Mouse (Mus musculus) stomach, embryonic 16.5 days (tissue): Measurements from ENCODE around the gene Rarg. TPM values are rescaled to one million over a fixed set of nuclear protein-coding genes. Genes with fewer than 3 reads are reported as not detected.

Source experiments
- ATAC-seq: fragments of 200-750 bp; cut with Nextera tagmentation; 2 replicates; pipeline ENCODE4 v1.8.0; 2017; ENCODE audit warnings: moderate number of reproducible peaks, moderate TSS enrichment; ENCODE audit not compliant: insufficient read depth, low FRiP score
- H3K27ac ChIP-seq: fragments of 300-500 bp; sonication (generic); 2 replicates; pipeline ENCODE4 v1.5.1; 2014; ENCODE audit warnings: low read length
- H3K27me3 ChIP-seq: fragments of 300-500 bp; sonication (generic); 2 replicates; pipeline ENCODE4 v1.6.1; 2014; ENCODE audit warnings: low read length, control low read depth, mixed read lengths; ENCODE audit not compliant: control insufficient read depth, insufficient read depth
- H3K36me3 ChIP-seq: fragments of 300-500 bp; sonication (generic); 2 replicates; pipeline ENCODE4 v1.6.1; 2014; ENCODE audit warnings: low read length; ENCODE audit not compliant: control insufficient read depth, insufficient read depth
- H3K4me1 ChIP-seq: fragments of 300-500 bp; sonication (generic); 2 replicates; pipeline ENCODE4 v1.6.1; 2014; ENCODE audit warnings: low read length, control low read depth, mixed read lengths; ENCODE audit not compliant: control insufficient read depth, insufficient read depth
- H3K4me2 ChIP-seq: fragments of 300-500 bp; sonication (generic); 2 replicates; pipeline ENCODE4 v1.6.1; 2014; ENCODE audit warnings: low read depth, low read length, mixed read lengths
- H3K4me3 ChIP-seq: fragments of 300-500 bp; sonication (generic); replicated peaks from 2 replicates; pipeline ENCODE4 v1.5.1; 2014; ENCODE audit warnings: mild to moderate bottlenecking, low read length
- H3K9ac ChIP-seq: fragments of 300-500 bp; sonication (generic); 2 replicates; pipeline ENCODE4 v1.6.1; 2014; ENCODE audit warnings: low read length
- H3K9me3 ChIP-seq: fragments of 300-500 bp; sonication (generic); replicated peaks from 2 replicates; pipeline ENCODE4 v1.6.1; 2016; ENCODE audit warnings: low read length, control low read depth; ENCODE audit not compliant: control insufficient read depth
- WGBS: fragments of 180-500 bp; shearing (Covaris S2); extraction: QIAGEN DNeasy Blood & Tissue Kit; methylation state at CpG from one replicate; pipeline ENCODE4 v1.1.7; 2014; 5-methylcytosine and 5-hydroxymethylcytosine counted together
- polyA plus RNA-seq: library from polyadenylated mRNA; unstranded; fragments of >200 nt; fragmentation: Nextera tagmentation; extraction: Ambion mirVana; gene quantifications from 2 replicates; pipeline ENCODE4 v1.2.1, GENCODE M21; 2015

The Rarg gene
- polyA plus RNA-seq: 41.2 and 48.6 TPM in 2 replicates

DNA sequence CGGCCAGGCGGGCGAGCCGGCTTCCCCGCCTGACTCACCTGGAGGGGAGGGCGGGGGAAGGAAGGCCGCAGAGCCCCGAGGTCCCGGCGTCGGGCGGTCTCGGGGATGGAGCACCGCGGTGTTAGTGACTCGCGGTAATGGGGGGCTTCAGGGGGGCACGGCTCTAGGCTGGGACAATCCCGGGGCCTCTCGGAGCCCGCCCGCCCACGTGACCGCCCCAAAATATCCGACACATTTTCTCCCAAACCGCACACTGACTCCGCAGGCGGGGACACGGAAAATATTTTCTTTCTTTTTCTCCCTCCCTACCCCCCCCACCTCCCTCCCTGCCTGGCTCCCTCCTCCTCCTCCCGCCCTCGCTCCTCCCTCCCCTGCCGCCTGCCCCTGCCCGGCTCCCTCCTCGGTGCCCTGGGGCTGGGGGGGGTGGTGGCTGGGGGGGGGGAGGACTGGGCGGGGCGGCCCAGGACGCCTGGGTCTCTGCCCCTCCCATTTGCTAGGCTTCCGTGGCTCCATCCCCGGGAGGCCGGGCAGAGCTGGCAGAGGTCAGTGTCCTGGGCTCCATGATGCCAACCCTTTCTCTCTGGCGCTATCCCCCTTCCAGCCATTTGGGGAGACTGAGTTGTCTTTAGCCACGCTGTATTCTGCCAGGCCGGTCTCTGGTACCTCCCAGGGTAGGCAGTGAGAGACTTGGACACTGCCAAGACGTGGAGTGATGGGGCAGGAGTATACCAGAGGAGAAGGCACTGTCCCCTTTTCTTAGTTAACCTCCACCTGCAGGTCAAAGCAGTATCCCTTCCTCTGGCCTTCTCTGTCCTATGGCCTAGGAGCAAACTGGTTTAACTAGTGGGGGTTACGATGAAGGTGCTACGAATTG lies at the start of gene Rarg:
Gene Rarg (minus strand): TSS at position 316 of the 874 bp plus-strand sequence.
- Histone ChIP-seq H3K4me1 (peaks cover 24% of the 10 kb centered on the region), H3K4me2 (peak within 1 kb of the TSS; percentile 81), H3K27me3 (no peaks in the 10 kb centered on the region), H3K9ac (peak within 1 kb of the TSS; percentile 80), H3K36me3 (no peaks in the 10 kb centered on the region), H3K27ac (peak within 1 kb of the TSS; percentile 95), H3K9me3 (no peaks in the 10 kb centered on the region), H3K4me3 (peak within 1 kb of the TSS; percentile 57)
- 2% methylated on average over 41 of the region's 46 CpGs for WGBS
- ATAC-seq: peak; percentile 76

DNA sequence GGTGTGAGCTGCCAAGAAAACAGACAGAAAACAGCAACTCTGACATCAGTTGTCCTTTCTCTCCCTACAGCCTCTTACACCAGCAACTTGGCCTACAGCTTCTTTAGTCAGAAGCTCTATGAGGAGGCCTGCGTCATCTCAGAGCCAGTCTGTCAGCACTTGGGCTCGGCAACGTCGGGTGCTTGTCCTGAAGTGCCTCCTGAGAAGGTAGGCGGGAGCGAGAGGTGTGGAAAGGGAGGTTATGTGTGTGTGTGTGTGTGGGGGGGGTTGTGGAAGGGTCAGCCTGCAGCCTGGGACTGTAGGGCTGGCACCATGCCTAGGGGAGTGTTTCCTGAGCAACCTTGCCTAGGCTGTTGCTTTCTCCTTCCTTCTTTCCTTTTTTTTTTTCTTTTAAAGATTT lies 45.2 kb upstream of the Rarg start:
- no peaks in the 10 kb centered on the region for H3K27me3 ChIP-seq

DNA sequence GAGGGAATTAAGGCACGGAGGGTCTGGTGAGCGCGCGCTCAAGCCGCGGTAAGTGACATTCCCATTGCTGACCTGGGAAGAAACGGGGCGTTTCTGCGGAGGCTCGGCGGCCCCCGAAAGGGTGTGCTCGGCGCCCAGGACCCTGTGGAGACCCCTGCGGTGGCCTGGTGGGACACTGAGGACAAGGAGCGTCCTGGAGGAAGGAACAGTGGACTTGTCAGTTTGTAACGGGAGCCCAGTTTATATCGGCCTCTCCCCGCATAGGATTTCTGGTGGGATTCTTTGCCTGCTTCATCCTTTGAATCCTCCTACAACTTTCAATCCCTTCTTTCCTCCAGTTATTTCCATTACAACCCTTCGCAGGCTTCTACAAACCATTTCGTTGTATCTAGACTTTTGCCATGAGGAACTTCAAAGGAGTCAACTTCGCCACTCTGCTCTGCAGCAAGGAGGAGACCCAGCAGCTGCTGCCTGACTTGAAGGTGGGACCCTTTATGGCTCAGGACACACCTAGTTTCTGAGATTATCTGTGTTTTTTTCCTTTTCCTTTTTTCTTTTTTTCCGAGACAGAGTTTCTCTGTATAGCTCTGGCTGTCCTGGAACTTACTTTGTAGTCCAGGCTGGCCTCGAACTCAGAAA lies 39.2 kb upstream of the Rarg start:
- Histone ChIP-seq H3K4me3 (peak overlapping the region; percentile 81), H3K4me2 (peak overlapping the region; percentile 87), H3K9me3 (no peaks in the 10 kb centered on the region), H3K27ac (no peak overlapping the region), H3K9ac (peak overlapping the region; percentile 76), H3K27me3 (no peaks in the 10 kb centered on the region), H3K36me3 (0 out of 2 replicates have a peak, but pooled peaks cover 13% of the 10 kb centered on the region), H3K4me1 (peaks cover 8% of the 10 kb centered on the region; the same call in 1 of the 2 replicates)
- 4% methylated on average over 24 of the region's 24 CpGs for WGBS
- peak; percentile 42; the same call in 1 of the 2 replicates for ATAC-seq

More for the DNA sequence above, 45.2 kb upstream of the Rarg start:
- WGBS: 64% methylated on average over 6 of the region's 6 CpGs
- ATAC-seq: no peak
- Histone ChIP-seq H3K9ac (no peak overlapping the region), H3K27ac (no peak overlapping the region), H3K9me3 (no peaks in the 10 kb centered on the region), H3K4me1 (0 out of 2 replicates have a peak, but pooled peaks cover 3% of the 10 kb centered on the region), H3K36me3 (peaks cover 28% of the 10 kb centered on the region), H3K4me3 (no peak overlapping the region), H3K4me2 (no peak overlapping the region)

DNA sequence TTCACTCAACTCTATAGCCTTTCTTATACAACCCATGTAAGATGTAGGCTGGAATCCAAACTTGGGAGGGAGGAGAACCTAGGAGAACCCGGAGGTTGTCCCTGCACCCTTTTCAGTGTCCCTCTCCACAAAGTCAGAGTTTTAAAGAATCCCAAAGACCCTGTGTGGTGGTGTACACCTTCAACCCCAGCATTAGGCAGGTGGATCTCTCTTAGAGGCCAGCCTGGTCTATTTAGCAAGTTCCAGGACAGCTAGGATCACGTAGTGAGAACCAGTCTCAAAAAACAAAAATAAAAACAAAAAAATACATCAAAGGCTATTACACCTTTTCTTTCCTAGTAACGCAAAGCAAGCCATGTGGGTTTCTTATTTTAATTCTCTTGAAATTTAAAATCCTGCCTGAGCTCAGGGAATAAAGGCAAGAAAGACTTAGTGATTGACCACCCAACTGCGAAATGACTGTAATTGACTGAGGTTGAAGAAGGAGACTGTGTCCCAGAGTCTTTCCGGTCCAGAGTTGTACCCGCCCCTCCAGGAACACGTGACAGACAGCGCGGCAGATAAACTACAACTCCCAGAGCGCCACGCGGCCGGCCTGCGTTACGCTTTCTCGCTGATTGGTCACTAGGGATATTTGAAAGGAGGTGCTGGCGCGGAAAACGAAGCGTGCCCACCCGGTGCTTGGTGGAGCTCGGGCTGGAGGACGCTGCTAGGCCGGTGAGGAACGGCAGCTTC lies 38.5 kb upstream of the Rarg start, which contains the start of gene Espl1:
Gene Espl1 (plus strand): TSS at position 634 of the 735 bp plus-strand sequence.
- Histone ChIP-seq H3K9me3 (no peaks in the 10 kb centered on the region), H3K27me3 (no peaks in the 10 kb centered on the region), H3K4me3 (peak within 1 kb of the TSS; percentile 81), H3K4me2 (peak within 1 kb of the TSS; percentile 87), H3K4me1 (peaks cover 8% of the 10 kb centered on the region; the same call in 1 of the 2 replicates), H3K9ac (peak within 1 kb of the TSS; percentile 76), H3K36me3 (0 out of 2 replicates have a peak, but pooled peaks cover 13% of the 10 kb centered on the region), H3K27ac (no peak within 1 kb of the TSS)
- 6% methylated on average over 25 of the region's 25 CpGs for WGBS
- peak; percentile 97 for ATAC-seq

DNA sequence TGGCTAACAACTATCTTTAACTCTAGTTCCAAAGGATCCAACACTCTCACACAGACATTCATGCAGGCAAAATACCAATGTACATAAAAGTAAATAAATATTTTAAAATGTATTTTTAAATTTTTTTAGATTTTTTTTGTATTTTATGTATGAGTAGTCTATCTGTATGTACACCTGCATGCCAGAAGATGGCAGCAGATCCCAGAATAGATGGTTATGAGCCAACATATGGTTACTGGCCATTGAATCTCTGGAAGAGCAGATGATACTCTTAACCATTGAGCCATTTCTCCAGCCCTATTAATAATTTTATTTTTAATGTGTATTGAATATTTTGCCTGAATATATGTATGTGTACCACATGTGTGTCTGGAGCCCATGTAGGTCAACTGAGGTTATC lies 30.1 kb upstream of the Rarg start:
- no peaks in the 10 kb centered on the region for H3K9me3 ChIP-seq
- no peak overlapping the region for H3K9ac ChIP-seq
- H3K36me3 ChIP-seq: no peaks in the 10 kb centered on the region
- no peak overlapping the region for H3K27ac ChIP-seq
- H3K4me1 ChIP-seq: no peaks in the 10 kb centered on the region; the same call in 1 of the 2 replicates
- H3K27me3 ChIP-seq: no peaks in the 10 kb centered on the region
- no peak overlapping the region for H3K4me3 ChIP-seq
- no peak overlapping the region for H3K4me2 ChIP-seq
- ATAC-seq: no peak

DNA sequence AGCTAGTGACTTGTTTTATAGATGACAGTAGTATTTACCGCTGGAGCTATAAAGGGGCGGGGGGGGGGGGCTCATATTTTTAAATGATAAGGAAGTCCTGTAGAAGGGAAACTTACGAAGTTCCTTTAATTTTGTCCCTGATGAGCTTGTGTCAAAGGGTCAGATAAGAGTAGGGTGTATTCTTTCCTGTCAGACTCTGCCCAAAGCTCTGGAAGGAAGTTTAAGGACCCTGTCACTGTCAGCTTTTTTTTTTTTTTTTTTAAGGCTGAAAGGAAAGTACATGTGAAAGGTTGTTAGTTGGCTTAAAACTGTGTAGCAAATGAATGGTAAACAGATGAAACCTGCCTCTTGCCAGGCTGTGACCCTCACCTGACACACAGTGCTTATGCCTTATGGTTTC lies 26.3 kb upstream of the Rarg start:
- ATAC-seq: no peak
- no peak overlapping the region for H3K4me2 ChIP-seq
- no peaks in the 10 kb centered on the region for H3K9me3 ChIP-seq
- no peaks in the 10 kb centered on the region for H3K27me3 ChIP-seq
- no peak overlapping the region for H3K9ac ChIP-seq
- H3K4me3 ChIP-seq: no peak overlapping the region
- peaks cover 11% of the 10 kb centered on the region for H3K4me1 ChIP-seq
- H3K27ac ChIP-seq: no peak overlapping the region
- H3K36me3 ChIP-seq: no peaks in the 10 kb centered on the region
- WGBS: 69% methylated on average over 3 of the region's 3 CpGs

DNA sequence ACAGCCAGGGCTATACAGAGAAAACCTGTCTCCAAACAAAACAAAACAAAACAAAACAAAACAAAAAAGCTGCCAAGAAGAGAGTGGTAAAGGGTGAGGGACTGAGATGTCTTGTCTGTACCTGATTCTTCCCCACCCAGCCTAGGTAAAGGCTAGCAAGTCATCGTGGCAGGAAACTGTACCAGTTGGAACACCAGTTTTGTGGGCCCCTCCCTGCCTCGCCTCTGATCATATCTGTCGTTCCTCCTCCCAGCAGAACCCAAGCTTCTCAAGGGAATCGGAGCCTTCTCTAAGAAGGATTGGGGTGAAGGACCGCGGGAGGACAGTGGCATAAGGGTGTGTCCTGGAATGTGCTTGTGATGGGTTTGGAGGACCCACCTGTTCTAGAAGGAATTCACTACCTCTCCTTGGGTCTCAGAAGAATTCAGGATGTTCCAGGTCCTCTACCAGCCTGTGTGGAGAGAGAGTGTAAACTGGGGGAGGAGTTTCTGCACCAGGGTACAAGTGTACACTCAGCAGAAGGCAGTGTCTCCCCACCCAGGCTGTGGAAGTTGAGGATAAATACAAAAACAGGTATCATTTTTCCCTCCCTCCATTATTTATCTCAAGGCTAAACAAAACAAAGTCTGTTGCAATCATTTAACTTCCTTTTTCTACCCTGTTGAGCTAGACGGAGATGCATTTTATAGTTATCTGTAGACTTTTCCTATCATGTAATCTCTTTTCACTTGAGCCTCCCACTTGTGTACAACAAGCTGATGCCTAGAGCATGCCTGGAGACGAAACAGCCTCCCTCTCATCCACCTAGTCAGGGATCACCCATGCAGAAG lies 25.4 kb upstream of the Rarg start:
- 71% methylated on average over 8 of the region's 8 CpGs for WGBS
- Histone ChIP-seq H3K4me2 (no peak overlapping the region), H3K9ac (no peak overlapping the region), H3K4me3 (no peak overlapping the region), H3K27ac (no peak overlapping the region), H3K27me3 (no peaks in the 10 kb centered on the region), H3K4me1 (peaks cover 11% of the 10 kb centered on the region), H3K9me3 (no peaks in the 10 kb centered on the region), H3K36me3 (no peaks in the 10 kb centered on the region)
- no peak for ATAC-seq

DNA sequence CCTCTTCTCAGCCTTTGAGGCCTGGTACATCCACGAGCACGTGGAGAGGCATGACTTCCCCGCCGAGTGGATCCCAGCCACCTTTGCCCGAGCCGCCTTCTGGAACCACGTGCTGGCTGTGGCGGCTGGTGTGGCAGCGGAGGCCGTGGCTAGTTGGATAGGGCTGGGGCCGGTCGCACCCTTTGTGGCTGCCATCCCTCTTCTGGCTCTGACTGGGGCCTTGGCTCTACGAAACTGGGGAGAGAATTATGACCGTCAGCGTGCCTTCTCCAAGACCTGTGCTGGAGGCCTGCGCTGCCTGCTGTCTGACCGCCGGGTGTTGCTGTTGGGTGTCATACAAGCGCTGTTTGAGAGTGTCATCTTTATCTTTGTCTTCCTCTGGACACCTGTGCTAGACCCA lies 23.3 kb upstream of the Rarg start:
- Histone ChIP-seq H3K36me3 (no peaks in the 10 kb centered on the region), H3K4me1 (peaks cover 11% of the 10 kb centered on the region), H3K27me3 (no peaks in the 10 kb centered on the region), H3K9ac (peak overlapping the region; percentile 93), H3K27ac (peak overlapping the region; percentile 95; the same call in 1 of the 2 replicates), H3K4me3 (peak overlapping the region; percentile 86), H3K9me3 (no peaks in the 10 kb centered on the region), H3K4me2 (peak overlapping the region; percentile 85)
- WGBS: 91% methylated on average over 19 of the region's 19 CpGs
- ATAC-seq: no peak
